Mouse (Mus musculus) CD4-positive, CD25-positive, alpha-beta regulatory T cell, adult 2 months (primary cell): ENCODE measurements around the gene Pla2g16.

ENCODE experiments used
- DNase-seq: peaks from one replicate; pipeline ENCODE4 v3.0.0-alpha.2; 2012; ENCODE audit warnings: low read depth, low spot score

Gene Pla2g16

DNA sequence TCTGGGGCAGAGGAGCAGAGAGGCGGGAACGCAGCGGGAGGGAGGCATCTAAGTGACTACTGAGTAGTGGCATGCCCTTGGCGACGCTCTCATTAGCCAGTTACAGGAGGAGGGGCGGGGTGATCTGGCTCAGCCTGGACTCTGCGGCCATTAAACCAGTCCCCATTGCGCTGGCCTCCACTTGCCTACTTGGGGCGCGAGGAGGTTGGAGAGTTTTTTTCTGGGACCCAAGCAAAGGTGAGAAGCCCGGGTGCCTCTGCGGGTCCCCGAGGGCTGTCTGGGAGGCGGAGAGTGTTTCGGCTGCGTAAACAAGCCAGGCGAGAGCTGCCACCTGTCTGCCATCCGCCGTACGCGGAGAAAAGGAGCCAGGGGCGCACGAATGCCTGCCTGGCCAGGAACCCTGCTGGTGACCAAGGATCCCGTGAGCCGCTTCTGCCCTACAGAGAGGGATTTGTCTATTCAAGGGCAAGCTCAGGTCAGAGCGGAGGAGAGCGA is at the start of gene Pla2g16:
TSS of gene Pla2g16 (plus strand) at position 132 of the 495 bp plus-strand sequence.
- peak; percentile 75 for DNase-seq

DNA sequence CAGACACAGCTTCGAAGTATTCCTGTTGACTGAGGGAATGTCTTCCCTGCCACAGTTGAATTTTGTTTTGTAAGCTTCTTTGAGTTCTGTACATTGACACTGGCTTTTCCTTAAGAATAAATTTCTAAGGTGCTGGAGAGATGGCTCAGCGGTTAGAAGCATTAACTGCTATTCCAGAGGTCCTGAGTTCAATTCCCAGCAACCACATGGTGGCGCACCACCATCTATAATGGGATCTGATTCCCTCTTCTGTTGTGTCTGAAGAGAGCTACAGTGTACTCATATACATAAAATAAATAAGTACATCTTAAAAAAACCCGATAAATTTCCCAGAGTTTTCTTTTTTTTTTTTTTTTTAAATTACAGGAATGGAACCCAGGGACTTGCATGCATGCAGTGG is 49.2 kb upstream of the Pla2g16 start:
- DNase-seq: no peak

GRCm38 (mm10) chr19:7516437-7516836 is 40.8 kb upstream of the Pla2g16 start:
- DNase-seq: no peak

DNA sequence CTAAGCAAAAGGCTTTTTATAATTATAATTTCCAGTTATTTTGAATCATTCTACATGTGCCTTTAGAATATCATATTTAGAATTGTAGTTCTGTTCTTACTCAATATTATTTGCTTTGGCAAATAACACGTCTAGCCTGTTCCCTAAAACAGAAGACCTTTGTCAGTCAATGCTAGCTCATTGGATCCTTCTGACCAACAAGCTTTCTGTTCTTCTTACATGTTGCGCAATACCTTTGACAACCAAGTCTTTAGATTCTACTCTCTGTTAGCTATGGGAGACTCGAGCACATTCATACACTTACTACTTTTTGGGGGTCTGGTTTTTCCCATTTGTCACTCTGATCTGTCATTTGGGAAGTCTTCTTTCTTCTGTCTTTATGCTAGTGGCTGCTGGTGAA is 35.6 kb upstream of the Pla2g16 start:
- DNase-seq: no peak

DNA sequence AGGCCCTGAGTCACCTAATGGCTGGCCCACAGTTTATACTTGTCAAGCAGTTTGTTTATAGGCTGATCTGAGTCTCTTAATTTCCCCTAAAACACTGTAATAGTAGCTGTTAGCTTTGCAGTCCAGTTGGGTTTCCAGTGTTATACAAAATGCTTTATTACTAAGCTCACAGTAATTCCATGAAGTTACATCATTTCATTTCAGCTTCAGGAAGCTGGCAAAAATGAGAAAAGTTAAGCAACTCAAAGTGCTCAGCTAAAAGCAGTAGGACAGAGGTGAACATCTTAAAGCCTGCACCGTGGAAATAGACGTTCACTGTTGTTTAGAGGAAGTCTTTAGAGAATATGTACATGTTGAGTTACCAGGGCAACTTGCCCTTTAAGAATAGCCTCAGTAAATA is 34.4 kb upstream of the Pla2g16 start:
- DNase-seq: no peak

DNA sequence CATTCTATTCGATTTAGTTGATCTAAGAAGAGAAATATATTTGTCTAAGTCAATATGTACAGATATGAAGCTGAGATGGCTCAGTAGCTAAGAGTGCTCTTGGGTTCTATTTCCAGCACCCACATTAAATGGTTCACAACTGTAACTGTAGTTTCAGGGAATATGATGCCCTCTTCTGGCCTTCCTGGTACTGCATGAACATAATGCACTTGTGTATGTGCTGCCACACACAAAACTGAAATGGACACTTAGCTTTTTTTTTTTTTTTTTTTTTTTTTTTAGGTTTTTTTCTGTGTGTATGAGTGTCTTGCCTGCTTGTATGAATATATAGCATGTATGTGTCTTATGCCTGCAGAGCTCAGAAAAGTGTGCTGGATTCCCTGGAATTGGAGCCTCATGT is 34.0 kb upstream of the Pla2g16 start:
- peak; percentile 42 for DNase-seq

- DNase-seq: no peak
Measured at GRCm38 (mm10) chr19:7523781-7524180, 33.5 kb upstream of the Pla2g16 start.

DNA sequence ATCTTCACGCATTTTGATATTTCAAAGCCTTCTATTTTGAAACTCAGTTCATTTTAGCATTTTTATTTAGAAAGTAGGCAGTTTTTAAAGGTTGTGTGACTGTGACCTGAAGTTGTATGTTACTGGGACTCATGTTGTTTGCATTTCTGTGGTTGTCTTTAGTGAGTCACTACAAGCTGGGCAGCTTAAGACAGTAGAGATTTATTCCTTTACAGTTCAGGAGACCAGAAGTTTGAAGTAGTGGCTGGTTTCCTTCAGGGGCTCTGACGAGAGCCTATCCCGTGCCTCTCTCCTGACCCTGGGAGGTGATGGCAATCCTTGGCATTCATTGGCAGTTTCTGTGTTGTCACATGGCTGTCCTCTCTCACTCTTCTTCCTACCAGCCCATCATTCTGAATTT is 32.4 kb upstream of the Pla2g16 start:
- no peak for DNase-seq

- peak; percentile 80 for DNase-seq
Measured at GRCm38 (mm10) chr19:7528639-7529428, 28.4 kb upstream of the Pla2g16 start.

- no peak for DNase-seq
Measured at GRCm38 (mm10) chr19:7531906-7532305, 25.4 kb upstream of the Pla2g16 start.

DNA sequence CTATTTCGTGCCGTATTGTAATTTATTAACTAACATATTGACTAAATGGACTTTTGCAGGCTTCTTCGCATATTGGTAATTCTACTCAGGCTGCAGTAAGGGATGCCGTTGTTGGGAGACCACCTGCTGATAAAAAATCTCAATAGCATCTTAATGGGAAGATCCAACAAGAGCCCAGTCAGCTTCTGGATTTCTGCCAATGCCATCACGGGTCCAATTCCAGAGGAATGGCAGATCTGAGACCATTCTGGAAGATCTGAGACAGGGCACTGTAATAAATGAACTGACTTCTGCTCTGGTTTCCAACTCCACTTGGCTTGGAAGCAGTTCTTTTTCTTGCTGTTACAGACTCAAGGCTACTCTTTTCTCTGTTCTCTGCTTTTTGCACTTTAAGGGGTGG is 23.4 kb upstream of the Pla2g16 start:
- no peak for DNase-seq

DNA sequence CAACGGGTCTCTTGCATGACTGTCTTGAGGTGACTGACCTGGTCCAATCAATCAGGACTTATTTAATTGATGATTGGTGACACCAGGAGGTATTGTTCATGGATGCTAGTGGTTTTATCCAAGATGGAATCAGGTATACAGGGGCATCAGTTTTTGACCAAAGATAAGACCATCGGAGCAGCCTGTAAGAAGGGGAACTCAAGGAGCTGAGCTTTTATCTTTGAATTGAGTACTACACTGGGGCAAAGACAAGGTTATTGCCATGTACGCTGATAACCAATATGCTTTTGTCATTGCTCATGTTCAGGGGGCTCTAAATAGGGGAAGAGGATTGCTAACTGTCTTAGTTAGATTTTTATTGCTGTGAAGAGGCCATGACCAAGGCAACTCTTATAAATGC is 8.3 kb upstream of the Pla2g16 start:
- DNase-seq: no peak

DNA sequence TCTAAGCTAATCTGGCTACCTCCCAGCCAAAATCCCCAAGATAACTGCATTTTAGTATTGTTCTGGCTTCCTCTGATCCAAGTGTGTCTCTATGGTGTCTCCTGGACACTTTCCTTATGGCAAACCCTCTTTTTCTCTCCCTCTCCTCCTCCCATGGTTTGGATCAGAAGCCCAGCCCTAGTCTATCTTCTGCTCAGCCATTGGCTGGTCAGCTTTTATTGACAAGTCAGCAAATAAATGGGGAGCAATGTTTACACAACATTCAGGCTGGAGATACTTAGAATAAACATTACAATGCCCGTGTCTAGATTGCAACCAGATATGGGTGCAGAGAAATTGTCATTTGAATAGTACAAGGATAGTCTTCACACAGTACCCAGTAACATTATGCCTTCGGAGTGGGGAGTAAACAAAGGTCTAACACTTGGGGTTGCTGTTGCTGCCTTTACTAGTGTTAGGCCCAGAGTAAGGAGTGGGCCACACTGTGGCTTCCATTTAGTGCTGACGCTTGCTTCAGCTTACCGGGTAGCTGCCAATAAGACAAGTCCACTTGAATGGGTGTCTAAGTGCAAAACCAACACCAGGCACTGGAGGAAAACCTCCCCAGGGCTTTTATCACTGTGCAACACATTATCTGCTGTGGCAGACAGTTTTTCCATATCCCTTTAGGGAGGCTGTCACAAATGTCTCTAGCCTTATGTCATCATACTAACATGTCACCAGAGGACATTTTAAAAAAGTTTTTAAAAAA is 5.5 kb upstream of the Pla2g16 start:
- no peak for DNase-seq

DNA sequence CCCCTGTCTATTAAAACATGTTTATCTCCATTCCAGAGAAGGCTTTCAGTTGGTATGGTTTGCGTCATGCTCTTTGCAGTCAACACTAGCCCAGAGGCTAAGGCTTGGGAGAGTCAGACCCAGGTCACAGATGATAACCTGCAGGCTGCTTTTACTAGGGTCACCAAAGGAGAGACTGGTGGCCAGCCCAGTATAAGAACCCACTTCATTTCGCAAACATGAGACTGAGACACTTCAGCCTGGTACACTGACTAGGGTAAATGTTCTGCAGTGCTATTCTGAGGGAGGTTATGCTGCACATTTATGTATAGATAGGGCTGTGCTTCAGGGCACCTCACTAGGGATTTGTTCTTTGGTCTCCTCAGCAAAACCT is 5.0 kb upstream of the Pla2g16 start:
- DNase-seq: no peak

GRCm38 (mm10) chr19:7553441-7553840 is 3.8 kb upstream of the Pla2g16 start:
- DNase-seq: no peak

- DNase-seq: no peak
Measured at GRCm38 (mm10) chr19:7554881-7555280, 2.4 kb upstream of the Pla2g16 start.

- no peak for DNase-seq
Measured at GRCm38 (mm10) chr19:7556641-7557040, 618 bp upstream of the Pla2g16 start.

GRCm38 (mm10) chr19:7557844-7558243 is 585 bp downstream of the Pla2g16 start:
- no peak for DNase-seq

DNA sequence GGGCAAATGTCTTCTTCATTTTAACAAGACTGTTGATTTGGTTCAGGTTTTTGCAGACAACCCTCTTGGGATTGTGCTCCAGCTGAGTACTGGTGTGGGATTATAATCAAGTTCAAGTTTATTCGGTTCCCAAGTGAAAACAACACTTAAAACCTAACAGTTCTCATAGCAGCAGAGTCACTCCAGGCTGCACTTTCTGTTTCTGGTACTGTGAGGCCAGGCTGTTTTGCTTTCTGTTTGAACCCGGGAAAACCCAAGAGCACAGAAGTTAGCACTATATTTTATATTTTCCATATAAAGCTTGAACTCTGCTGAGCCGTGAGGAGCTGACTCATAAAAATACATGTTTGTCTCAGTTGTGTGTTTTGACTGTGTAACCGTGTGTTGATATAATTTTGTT is 1.4 kb downstream of the Pla2g16 start:
- DNase-seq: peak; percentile 60

GRCm38 (mm10) chr19:7559986-7560385 is 2.7 kb downstream of the Pla2g16 start:
- DNase-seq: peak; percentile 20

GRCm38 (mm10) chr19:7561456-7561855 is 4.2 kb downstream of the Pla2g16 start:
- peak; percentile 42 for DNase-seq

- no peak for DNase-seq
Measured at GRCm38 (mm10) chr19:7562601-7563129, 5.4 kb downstream of the Pla2g16 start.

DNA sequence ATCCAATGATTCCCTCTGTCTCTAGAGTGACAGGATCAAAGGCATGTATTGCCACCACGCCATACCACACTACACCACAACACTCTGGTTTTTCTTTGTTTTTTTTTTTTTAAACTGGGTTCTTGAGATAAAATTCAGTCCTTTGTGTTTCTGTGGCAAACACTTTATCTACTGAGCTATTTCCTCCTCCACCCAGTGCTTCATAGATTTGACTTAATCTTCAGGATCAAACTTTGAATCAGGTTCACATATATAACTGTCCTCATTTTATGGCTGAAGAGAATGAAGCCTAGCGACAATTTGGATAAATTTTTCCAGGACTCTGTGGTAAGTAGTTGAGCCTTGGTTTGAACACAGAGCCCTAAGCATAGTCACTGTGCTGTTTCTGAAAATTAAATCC is 6.4 kb downstream of the Pla2g16 start:
- no peak for DNase-seq
